Mouse (Mus musculus): ENCODE measurements at regions not wholly inside any gene's neighbourhood (a gene's known extent, or its start where the extent isn't known, plus 50 kb on each side); places are given as distances from the start of the nearest gene placed in this dataset.

- no peak overlapping the region for H3ac ChIP-seq (ENCODE audit: control insufficient read depth, insufficient read length)
- H3K4me3 ChIP-seq: no peak overlapping the region
- no peaks in the 10 kb centered on the region for H3K79me2 ChIP-seq (ENCODE audit: control insufficient read depth, insufficient read depth)
- no peaks in the 10 kb centered on the region for H3K36me3 ChIP-seq (ENCODE audit: control insufficient read depth, insufficient read depth)
- TF ChIP-seq TCF12 (IDR thresholded peaks at IDR 0.05; ENCODE audit: insufficient read depth, poor library complexity, severe bottlenecking): no peak
- no peak for TF ChIP-seq REST (IDR thresholded peaks at IDR 0.05; ENCODE audit: insufficient read depth, insufficient read length)
- TF ChIP-seq CEBPB (IDR thresholded peaks at IDR 0.05; ENCODE audit: insufficient read depth, poor library complexity, severe bottlenecking): no peak
- no peak for TF ChIP-seq MYOD1 (IDR thresholded peaks at IDR 0.05; ENCODE audit: control insufficient read depth in 1 of 3, insufficient read length in 2 of 3, low read depth in 2 of 3)
- TF ChIP-seq SRF (IDR thresholded peaks at IDR 0.05; ENCODE audit: control insufficient read depth, insufficient read length, low read depth): no peak
- TF ChIP-seq POLR2A (IDR thresholded peaks at IDR 0.05; ENCODE audit: insufficient read length, low read depth): no peak
- TF ChIP-seq POLR2AphosphoS2 (IDR thresholded peaks at IDR 0.05; ENCODE audit: insufficient read length, low read depth): no peak
- TF ChIP-seq TCF3 (IDR thresholded peaks at IDR 0.05; ENCODE audit: insufficient read length, low read depth): no peak
- no peak for TF ChIP-seq MYOG (IDR thresholded peaks at IDR 0.05; ENCODE audit: control insufficient read depth in 1 of 3, insufficient read depth in 1 of 3, insufficient read length in 2 of 3, low read depth in 2 of 3)
- TF ChIP-seq MAX (IDR thresholded peaks at IDR 0.05; ENCODE audit: low read depth): no peak
- TF ChIP-seq E2F4 (IDR thresholded peaks at IDR 0.05; ENCODE audit: insufficient read depth): no peak
- TF ChIP-seq USF1 (IDR thresholded peaks at IDR 0.05; ENCODE audit: low read depth): no peak
- no peaks in the 10 kb centered on the region for H3K27me3 ChIP-seq (ENCODE audit: control insufficient read depth, insufficient read depth, insufficient read length)
- no peak overlapping the region for H3K4me2 ChIP-seq (ENCODE audit: low read depth)
Observed at GRCm38 (mm10) chr3:117440294-117440693, 79.6 kb upstream of the Plppr4 start.

- TF ChIP-seq CEBPB (IDR thresholded peaks at IDR 0.05; ENCODE audit: insufficient read depth, poor library complexity, severe bottlenecking) (no peak), MYOG (IDR thresholded peaks at IDR 0.05; ENCODE audit: control insufficient read depth in 1 of 3, insufficient read depth in 1 of 3, insufficient read length in 2 of 3, low read depth in 2 of 3) (no peak), TCF3 (IDR thresholded peaks at IDR 0.05; ENCODE audit: insufficient read length, low read depth) (no peak), MAX (IDR thresholded peaks at IDR 0.05; ENCODE audit: low read depth) (no peak), USF1 (IDR thresholded peaks at IDR 0.05; ENCODE audit: low read depth) (no peak), MYOD1 (IDR thresholded peaks at IDR 0.05; ENCODE audit: control insufficient read depth in 1 of 3, insufficient read length in 2 of 3, low read depth in 2 of 3) (no peak), REST (IDR thresholded peaks at IDR 0.05; ENCODE audit: insufficient read depth, insufficient read length) (no peak), TCF12 (IDR thresholded peaks at IDR 0.05; ENCODE audit: insufficient read depth, poor library complexity, severe bottlenecking) (no peak), SRF (IDR thresholded peaks at IDR 0.05; ENCODE audit: control insufficient read depth, insufficient read length, low read depth) (no peak), E2F4 (IDR thresholded peaks at IDR 0.05; ENCODE audit: insufficient read depth) (no peak), POLR2A (IDR thresholded peaks at IDR 0.05; ENCODE audit: insufficient read length, low read depth) (no peak), POLR2AphosphoS2 (IDR thresholded peaks at IDR 0.05; ENCODE audit: insufficient read length, low read depth) (no peak)
- no peak overlapping the region for H3K4me3 ChIP-seq
- H3K27me3 ChIP-seq (ENCODE audit: control insufficient read depth, insufficient read depth, insufficient read length): no peaks in the 10 kb centered on the region
- no peaks in the 10 kb centered on the region for H3K36me3 ChIP-seq (ENCODE audit: control insufficient read depth, insufficient read depth)
- no peaks in the 10 kb centered on the region for H3K79me2 ChIP-seq (ENCODE audit: control insufficient read depth, insufficient read depth)
- H3K4me2 ChIP-seq (ENCODE audit: low read depth): peak overlapping the region; percentile 8
- H3ac ChIP-seq (ENCODE audit: control insufficient read depth, insufficient read length): no peak overlapping the region
Observed at GRCm38 (mm10) chr3:117438473-117439114, 77.9 kb upstream of the Plppr4 start.

GRCm38 (mm10) chr3:117424526-117424925 is 63.9 kb upstream of the Plppr4 start:
- Histone ChIP-seq H3K4me3 (no peak overlapping the region), H3K4me2 (ENCODE audit: low read depth) (no peak overlapping the region), H3K27me3 (ENCODE audit: control insufficient read depth, insufficient read depth, insufficient read length) (no peaks in the 10 kb centered on the region), H3K36me3 (ENCODE audit: control insufficient read depth, insufficient read depth) (no peaks in the 10 kb centered on the region), H3ac (ENCODE audit: control insufficient read depth, insufficient read length) (no peak overlapping the region), H3K79me2 (ENCODE audit: control insufficient read depth, insufficient read depth) (no peaks in the 10 kb centered on the region)
- TF ChIP-seq TCF3 (IDR thresholded peaks at IDR 0.05; ENCODE audit: insufficient read length, low read depth) (no peak), POLR2AphosphoS2 (IDR thresholded peaks at IDR 0.05; ENCODE audit: insufficient read length, low read depth) (no peak), MAX (IDR thresholded peaks at IDR 0.05; ENCODE audit: low read depth) (no peak), TCF12 (IDR thresholded peaks at IDR 0.05; ENCODE audit: insufficient read depth, poor library complexity, severe bottlenecking) (no peak), MYOG (IDR thresholded peaks at IDR 0.05; ENCODE audit: control insufficient read depth in 1 of 3, insufficient read depth in 1 of 3, insufficient read length in 2 of 3, low read depth in 2 of 3) (no peak), SRF (IDR thresholded peaks at IDR 0.05; ENCODE audit: control insufficient read depth, insufficient read length, low read depth) (no peak), E2F4 (IDR thresholded peaks at IDR 0.05; ENCODE audit: insufficient read depth) (no peak), REST (IDR thresholded peaks at IDR 0.05; ENCODE audit: insufficient read depth, insufficient read length) (no peak), POLR2A (IDR thresholded peaks at IDR 0.05; ENCODE audit: insufficient read length, low read depth) (no peak), USF1 (IDR thresholded peaks at IDR 0.05; ENCODE audit: low read depth) (no peak), MYOD1 (IDR thresholded peaks at IDR 0.05; ENCODE audit: control insufficient read depth in 1 of 3, insufficient read length in 2 of 3, low read depth in 2 of 3) (no peak), CEBPB (IDR thresholded peaks at IDR 0.05; ENCODE audit: insufficient read depth, poor library complexity, severe bottlenecking) (no peak)

GRCm38 (mm10) chr3:117412896-117413747 is 52.4 kb upstream of the Plppr4 start:
- H3ac ChIP-seq (ENCODE audit: control insufficient read depth, insufficient read length): no peak overlapping the region
- H3K4me3 ChIP-seq: no peak overlapping the region
- no peak overlapping the region for H3K4me2 ChIP-seq (ENCODE audit: low read depth)
- no peaks in the 10 kb centered on the region for H3K27me3 ChIP-seq (ENCODE audit: control insufficient read depth, insufficient read depth, insufficient read length)
- TF ChIP-seq USF1 (IDR thresholded peaks at IDR 0.05; ENCODE audit: low read depth) (no peak), E2F4 (IDR thresholded peaks at IDR 0.05; ENCODE audit: insufficient read depth) (no peak), TCF12 (IDR thresholded peaks at IDR 0.05; ENCODE audit: insufficient read depth, poor library complexity, severe bottlenecking) (no peak), MYOD1 (IDR thresholded peaks at IDR 0.05; ENCODE audit: control insufficient read depth in 1 of 3, insufficient read length in 2 of 3, low read depth in 2 of 3) (no peak), POLR2AphosphoS2 (IDR thresholded peaks at IDR 0.05; ENCODE audit: insufficient read length, low read depth) (no peak), REST (IDR thresholded peaks at IDR 0.05; ENCODE audit: insufficient read depth, insufficient read length) (no peak), CEBPB (IDR thresholded peaks at IDR 0.05; ENCODE audit: insufficient read depth, poor library complexity, severe bottlenecking) (no peak), POLR2A (IDR thresholded peaks at IDR 0.05; ENCODE audit: insufficient read length, low read depth) (no peak), MYOG (IDR thresholded peaks at IDR 0.05; ENCODE audit: control insufficient read depth in 1 of 3, insufficient read depth in 1 of 3, insufficient read length in 2 of 3, low read depth in 2 of 3) (no peak), MAX (IDR thresholded peaks at IDR 0.05; ENCODE audit: low read depth) (no peak), SRF (IDR thresholded peaks at IDR 0.05; ENCODE audit: control insufficient read depth, insufficient read length, low read depth) (no peak), TCF3 (IDR thresholded peaks at IDR 0.05; ENCODE audit: insufficient read length, low read depth) (no peak)
- no peaks in the 10 kb centered on the region for H3K79me2 ChIP-seq (ENCODE audit: control insufficient read depth, insufficient read depth)
- no peaks in the 10 kb centered on the region for H3K36me3 ChIP-seq (ENCODE audit: control insufficient read depth, insufficient read depth)

Measured in myocyte (in vitro differentiated cells).